Mouse (Mus musculus) lung, embryonic 16.5 days (tissue): ENCODE measurements at regions not wholly inside any gene's neighbourhood (a gene's known extent, or its start where the extent isn't known, plus 50 kb on each side); places are given as distances from the start of the nearest gene placed in this dataset.

Source experiments
- ATAC-seq: fragments of 200-750 bp; cut with Nextera tagmentation; 2 replicates; pipeline ENCODE4 v1.8.0; 2017; ENCODE audit warnings: low read depth, mild to moderate bottlenecking, moderate library complexity
- H3K27ac ChIP-seq: fragments of 300-500 bp; sonication (generic); 2 replicates; pipeline ENCODE4 v1.5.1; 2014; ENCODE audit warnings: mild to moderate bottlenecking, control low read depth, low read length
- H3K27me3 ChIP-seq: fragments of 300-500 bp; sonication (generic); 2 replicates; pipeline ENCODE4 v1.6.1; 2014; ENCODE audit warnings: low read depth, low read length, mixed read lengths; ENCODE audit not compliant: control insufficient read depth, insufficient read depth
- H3K36me3 ChIP-seq: fragments of 300-500 bp; sonication (generic); 2 replicates; pipeline ENCODE4 v1.6.1; 2014; ENCODE audit warnings: low read length; ENCODE audit not compliant: control insufficient read depth, insufficient read depth
- H3K4me1 ChIP-seq: fragments of 300-500 bp; sonication (generic); replicated peaks from 2 replicates; pipeline ENCODE4 v1.6.1; 2014; ENCODE audit warnings: low read length, mixed read lengths; ENCODE audit not compliant: control insufficient read depth, insufficient read depth
- H3K4me2 ChIP-seq: fragments of 300-500 bp; sonication (generic); 2 replicates; pipeline ENCODE4 v1.6.1; 2014; ENCODE audit warnings: low read depth, low read length, control low read depth
- H3K4me3 ChIP-seq: fragments of 300-500 bp; sonication (generic); 2 replicates; pipeline ENCODE4 v1.5.1; 2014; ENCODE audit warnings: mild to moderate bottlenecking, low read length, control low read depth
- H3K9ac ChIP-seq: fragments of 300-500 bp; sonication (generic); 2 replicates; pipeline ENCODE4 v1.6.1; 2014; ENCODE audit warnings: low read length, control low read depth
- H3K9me3 ChIP-seq: fragments of 300-500 bp; sonication (generic); 2 replicates; pipeline ENCODE4 v1.6.1; 2016; ENCODE audit warnings: low read length; ENCODE audit not compliant: control insufficient read depth
- WGBS: fragments of 180-500 bp; shearing (Covaris S2); extraction: QIAGEN DNeasy Blood & Tissue Kit; methylation state at CpG from one replicate; pipeline ENCODE4 v1.1.7; 2014; 5-methylcytosine and 5-hydroxymethylcytosine counted together

DNA sequence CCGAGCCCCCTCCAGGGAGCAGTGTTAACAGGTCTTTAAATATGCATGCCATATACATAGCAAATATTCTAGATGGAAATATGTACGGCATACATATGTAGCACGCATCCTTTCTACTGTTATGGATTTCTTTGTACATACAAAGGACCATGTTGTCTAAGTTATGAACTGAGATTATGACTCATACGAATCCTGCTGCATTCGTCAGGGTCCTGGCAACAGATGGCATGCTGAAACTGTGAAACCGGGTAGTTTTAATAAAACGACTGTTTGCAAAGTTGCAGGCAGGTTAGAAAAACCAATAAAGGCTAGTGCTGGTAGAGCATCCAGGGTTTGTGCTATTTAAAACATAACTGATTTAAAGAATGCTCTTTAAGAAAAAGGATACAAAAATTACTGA lies 88.8 kb upstream of the Tlk1 start:
- no peaks in the 10 kb centered on the region for H3K36me3 ChIP-seq
- H3K9ac ChIP-seq, result no peak overlapping the region
- H3K4me3 ChIP-seq, result no peak overlapping the region
- no peak for ATAC-seq
- H3K9me3 ChIP-seq, result no peaks in the 10 kb centered on the region; the same call in 1 of the 2 replicates
- no peak overlapping the region for H3K4me2 ChIP-seq
- no peak overlapping the region for H3K27ac ChIP-seq
- WGBS, result 81% methylated on average over 7 of the region's 7 CpGs
- H3K27me3 ChIP-seq, result no peaks in the 10 kb centered on the region
- H3K4me1 ChIP-seq, result no peaks in the 10 kb centered on the region

DNA sequence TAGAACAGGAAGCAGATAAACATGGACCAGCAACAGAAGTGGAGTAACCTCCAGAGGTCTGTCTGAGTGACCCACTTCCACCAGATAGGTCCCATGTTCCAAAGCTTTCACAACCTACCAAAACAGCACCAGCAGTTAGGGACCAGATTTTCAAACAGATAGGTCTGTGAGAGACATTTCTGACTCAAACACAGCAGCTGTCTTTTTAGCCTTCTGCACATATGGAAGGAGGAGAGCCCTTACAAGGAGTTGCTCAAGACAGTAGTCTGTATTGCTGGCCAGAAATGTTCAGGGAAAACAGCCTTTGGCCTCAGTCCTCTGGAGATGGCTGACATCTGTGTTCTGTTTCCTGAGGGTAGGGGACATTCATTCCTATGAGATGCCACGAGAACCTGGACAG lies 83.9 kb upstream of the Tlk1 start:
- no peaks in the 10 kb centered on the region; the same call in 1 of the 2 replicates for H3K4me1 ChIP-seq
- WGBS, result 70% methylated on average over 1 of the region's 1 CpGs

DNA sequence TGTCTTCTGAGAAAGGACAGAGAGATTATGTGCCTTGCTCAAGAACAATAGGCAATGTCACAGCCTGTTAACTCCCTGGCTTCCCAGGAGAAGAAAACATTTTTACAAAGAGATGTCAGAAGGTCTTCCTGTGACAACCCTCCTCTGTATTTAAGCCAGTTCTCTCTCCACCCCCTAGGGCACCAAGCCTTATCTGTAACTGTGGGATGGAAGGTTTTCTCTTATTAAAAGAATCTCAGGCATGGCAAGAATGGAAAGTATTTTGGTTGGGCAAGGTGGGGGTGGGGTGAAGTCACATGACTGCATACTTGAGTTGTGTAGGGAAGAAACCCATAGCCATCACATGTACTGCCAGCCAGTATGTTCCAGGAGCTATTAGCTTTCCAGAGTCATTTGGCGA lies 83.1 kb upstream of the Tlk1 start:
- no peak overlapping the region for H3K27ac ChIP-seq
- H3K4me1 ChIP-seq, result no peaks in the 10 kb centered on the region; the same call in 1 of the 2 replicates
- no peaks in the 10 kb centered on the region; the same call in 1 of the 2 replicates for H3K9me3 ChIP-seq
- ATAC-seq, result no peak; the same call in 1 of the 2 replicates
- no peaks in the 10 kb centered on the region for H3K27me3 ChIP-seq
- H3K4me2 ChIP-seq, result no peak overlapping the region
- no peaks in the 10 kb centered on the region for H3K36me3 ChIP-seq
- no peak overlapping the region for H3K4me3 ChIP-seq
- 64% methylated on average over 1 of the region's 1 CpGs for WGBS
- H3K9ac ChIP-seq, result no peak overlapping the region

More for the DNA sequence above, 83.9 kb upstream of the Tlk1 start:
- H3K36me3 ChIP-seq, result no peaks in the 10 kb centered on the region
- ATAC-seq, result no peak
- H3K9ac ChIP-seq, result no peak overlapping the region
- no peaks in the 10 kb centered on the region; the same call in 1 of the 2 replicates for H3K9me3 ChIP-seq
- no peaks in the 10 kb centered on the region for H3K27me3 ChIP-seq
- no peak overlapping the region for H3K4me3 ChIP-seq
- no peak overlapping the region for H3K4me2 ChIP-seq
- no peak overlapping the region for H3K27ac ChIP-seq

DNA sequence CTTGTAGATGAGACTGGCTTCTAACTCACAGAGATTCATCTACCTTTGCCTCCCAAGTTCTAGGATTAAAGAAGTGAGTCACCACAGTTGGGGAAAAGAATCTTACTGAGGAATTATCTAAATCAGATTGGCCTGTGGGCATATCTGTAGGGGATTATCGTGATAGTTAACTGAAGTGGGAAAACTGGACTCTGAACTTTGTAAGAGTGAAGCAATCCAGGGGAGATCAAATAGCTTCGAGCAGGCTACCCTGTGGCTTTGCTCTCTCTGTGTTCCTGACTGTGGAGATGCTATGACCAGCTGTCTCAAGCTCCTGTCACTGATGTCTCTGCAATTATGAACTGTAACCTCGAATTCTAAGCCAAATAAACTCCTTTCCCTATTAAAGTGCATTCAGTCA lies 80.7 kb upstream of the Tlk1 start:
- Histone ChIP-seq H3K4me1 (no peaks in the 10 kb centered on the region; the same call in 1 of the 2 replicates), H3K9ac (no peak overlapping the region), H3K4me3 (no peak overlapping the region), H3K9me3 (no peaks in the 10 kb centered on the region), H3K27ac (no peak overlapping the region), H3K36me3 (no peaks in the 10 kb centered on the region), H3K27me3 (no peaks in the 10 kb centered on the region), H3K4me2 (no peak overlapping the region)
- no peak for ATAC-seq
- 40% methylated on average over 3 of the region's 3 CpGs for WGBS

DNA sequence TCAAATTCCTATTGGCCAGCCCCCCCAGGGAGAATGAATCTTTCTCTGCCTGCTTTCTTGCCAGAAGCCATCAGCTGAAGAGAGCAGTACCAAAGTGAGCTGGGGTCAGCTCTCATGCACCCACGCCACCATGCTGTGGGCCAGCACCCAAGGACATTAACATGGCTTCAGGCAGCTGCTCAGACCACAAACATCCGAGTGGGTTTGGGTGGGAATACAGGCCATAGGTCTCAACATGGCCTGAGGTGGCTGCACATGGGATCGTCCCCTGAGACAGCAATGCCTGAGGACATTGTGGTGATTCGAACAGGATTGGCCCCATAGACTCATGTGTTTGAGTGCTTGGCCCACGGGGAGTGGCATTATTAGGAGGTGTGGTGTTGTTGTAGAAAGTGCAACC lies 78.9 kb upstream of the Tlk1 start:
- no peak for ATAC-seq

DNA sequence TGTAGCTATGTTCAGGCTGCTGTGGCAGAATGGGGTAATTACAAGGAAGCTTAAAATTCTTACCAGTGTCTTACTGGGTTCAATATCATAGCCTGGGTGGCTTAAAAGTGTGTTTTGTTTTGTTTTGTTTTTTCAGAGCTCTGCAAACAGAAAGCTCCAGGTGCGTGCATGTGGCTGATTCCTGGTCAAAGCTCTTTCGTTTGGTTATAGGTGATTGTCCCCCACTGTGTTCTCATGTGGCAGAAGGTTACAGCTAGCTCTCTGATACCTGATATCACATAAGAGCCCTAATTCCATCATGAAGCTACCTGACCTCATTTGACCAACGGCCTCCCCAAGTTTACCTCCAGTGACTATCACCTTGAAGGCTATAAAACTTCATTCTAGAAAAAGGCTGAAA lies 76.7 kb upstream of the Tlk1 start:
- no peak overlapping the region for H3K9ac ChIP-seq
- no peak overlapping the region for H3K4me2 ChIP-seq
- H3K27me3 ChIP-seq, result no peaks in the 10 kb centered on the region; the same call in 1 of the 2 replicates
- ATAC-seq, result no peak
- no peak overlapping the region for H3K4me3 ChIP-seq
- 75% methylated on average over 3 of the region's 3 CpGs for WGBS
- H3K4me1 ChIP-seq, result no peaks in the 10 kb centered on the region; the same call in 1 of the 2 replicates
- no peaks in the 10 kb centered on the region for H3K36me3 ChIP-seq
- H3K9me3 ChIP-seq, result no peaks in the 10 kb centered on the region
- no peak overlapping the region for H3K27ac ChIP-seq

More for the DNA sequence above, 78.9 kb upstream of the Tlk1 start:
- no peak overlapping the region for H3K27ac ChIP-seq
- no peaks in the 10 kb centered on the region; the same call in 1 of the 2 replicates for H3K27me3 ChIP-seq
- H3K4me2 ChIP-seq, result no peak overlapping the region
- no peaks in the 10 kb centered on the region for H3K9me3 ChIP-seq
- no peak overlapping the region for H3K9ac ChIP-seq
- 88% methylated on average over 5 of the region's 5 CpGs for WGBS
- no peak overlapping the region for H3K4me3 ChIP-seq
- no peaks in the 10 kb centered on the region for H3K36me3 ChIP-seq
- H3K4me1 ChIP-seq, result no peaks in the 10 kb centered on the region; the same call in 1 of the 2 replicates

DNA sequence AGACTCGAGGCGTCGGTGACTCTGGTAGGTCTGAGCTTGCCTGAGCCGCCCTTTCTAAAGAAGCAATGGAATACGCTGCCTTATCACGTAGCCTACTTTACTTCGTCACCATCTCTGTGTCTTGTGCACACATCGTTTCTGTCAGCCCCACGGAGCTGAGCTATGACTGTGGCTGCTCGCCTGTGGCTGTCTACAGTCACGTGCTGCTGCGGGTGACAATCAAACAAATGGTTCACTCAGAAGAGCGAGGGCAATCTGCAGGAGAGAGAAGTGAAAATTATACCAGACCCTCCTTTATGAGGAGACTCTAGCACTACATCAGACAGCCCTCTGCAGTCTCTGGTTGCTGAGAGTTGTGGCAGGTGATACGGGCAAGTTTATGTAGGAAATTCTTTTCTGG lies 76.0 kb upstream of the Tlk1 start:
- H3K4me1 ChIP-seq, result no peaks in the 10 kb centered on the region; the same call in 1 of the 2 replicates
- H3K4me3 ChIP-seq, result peak overlapping the region; percentile 25
- peak overlapping the region; percentile 51 for H3K4me2 ChIP-seq
- peak; percentile 26; the same call in 1 of the 2 replicates for ATAC-seq
- no peaks in the 10 kb centered on the region; the same call in 1 of the 2 replicates for H3K27me3 ChIP-seq
- H3K9me3 ChIP-seq, result no peaks in the 10 kb centered on the region
- WGBS, result 21% methylated on average over 14 of the region's 14 CpGs
- H3K36me3 ChIP-seq, result no peaks in the 10 kb centered on the region
- 0 out of 2 replicates have a peak overlapping the region, but pooled peaks have one; percentile 31 for H3K9ac ChIP-seq
- H3K27ac ChIP-seq, result no peak overlapping the region

DNA sequence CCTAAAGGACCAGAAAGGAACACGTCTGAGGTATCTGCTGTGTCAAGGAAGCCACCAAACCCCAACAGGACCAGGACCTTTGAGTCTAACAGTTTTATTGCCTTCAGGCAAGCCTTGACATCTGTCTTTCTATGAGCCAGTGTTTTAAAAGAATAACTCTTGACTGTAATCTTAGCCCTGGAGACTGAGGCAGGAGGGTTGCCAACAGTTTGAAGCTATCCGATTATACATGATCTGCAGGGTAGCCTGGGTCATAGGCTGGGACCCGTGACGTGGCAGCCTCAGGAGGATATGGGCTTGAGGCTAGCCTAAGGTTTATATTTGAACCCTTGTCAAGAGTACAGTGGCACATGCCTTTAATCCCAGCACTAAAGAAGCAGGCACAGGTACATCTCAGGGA lies 73.5 kb upstream of the Tlk1 start:
- H3K27me3 ChIP-seq, result no peaks in the 10 kb centered on the region; the same call in 1 of the 2 replicates
- WGBS, result 85% methylated on average over 4 of the region's 4 CpGs
- no peak overlapping the region for H3K4me2 ChIP-seq
- H3K27ac ChIP-seq, result no peak overlapping the region
- H3K4me3 ChIP-seq, result no peak overlapping the region
- no peaks in the 10 kb centered on the region for H3K9me3 ChIP-seq
- no peaks in the 10 kb centered on the region; the same call in 1 of the 2 replicates for H3K4me1 ChIP-seq
- no peaks in the 10 kb centered on the region for H3K36me3 ChIP-seq
- ATAC-seq, result no peak
- H3K9ac ChIP-seq, result no peak overlapping the region

DNA sequence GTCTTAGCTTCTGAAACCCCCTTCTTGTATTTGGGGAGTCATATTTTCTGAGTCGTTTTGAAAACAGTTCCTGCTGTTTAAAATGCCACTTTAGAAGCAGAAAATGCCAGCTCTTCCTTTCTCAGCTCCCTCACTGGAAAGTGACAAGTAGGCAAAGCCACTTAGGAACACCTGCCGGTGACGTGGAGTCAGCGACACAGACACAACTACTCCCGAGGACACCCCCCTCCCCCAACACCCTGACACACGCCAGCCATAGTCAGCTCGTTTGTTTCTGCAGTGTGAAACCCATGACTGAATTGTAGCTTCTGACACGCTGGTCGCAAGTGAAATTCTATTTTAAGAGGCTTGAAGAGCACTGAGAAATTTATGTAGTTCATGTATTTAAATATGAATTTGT lies 72.9 kb upstream of the Tlk1 start:
- Histone ChIP-seq H3K36me3 (no peaks in the 10 kb centered on the region), H3K4me3 (no peak overlapping the region), H3K27ac (no peak overlapping the region), H3K4me1 (no peaks in the 10 kb centered on the region; the same call in 1 of the 2 replicates), H3K27me3 (no peaks in the 10 kb centered on the region; the same call in 1 of the 2 replicates), H3K9me3 (no peaks in the 10 kb centered on the region), H3K4me2 (no peak overlapping the region), H3K9ac (no peak overlapping the region)
- WGBS, result 51% methylated on average over 9 of the region's 9 CpGs
- ATAC-seq, result no peak
